Mouse (Mus musculus) limb, embryonic 11.5 days (tissue): ENCODE measurements at regions not wholly inside any gene's neighbourhood (a gene's known extent, or its start where the extent isn't known, plus 50 kb on each side); places are given as distances from the start of the nearest gene placed in this dataset. TPM values are rescaled to one million over a fixed set of nuclear protein-coding genes. Genes with fewer than 3 reads are reported as not detected.

Source experiments
- ATAC-seq: fragments of 200-750 bp; cut with Nextera tagmentation; 2 replicates; pipeline ENCODE4 v1.8.0; 2017; ENCODE audit warnings: low read depth; ENCODE audit not compliant: insufficient number of reproducible peaks, low FRiP score, low TSS enrichment
- DNase-seq: peaks from one replicate; pipeline ENCODE4 v3.0.0-alpha.2; 2015; ENCODE audit warnings: low spot score
- H3K27ac ChIP-seq: fragments of 300-500 bp; sonication (generic); replicated peaks from 2 replicates; pipeline ENCODE4 v1.5.1; 2014; ENCODE audit warnings: low read depth, mild to moderate bottlenecking, low read length
- H3K27me3 ChIP-seq: fragments of 300-500 bp; sonication (generic); 2 replicates; pipeline ENCODE4 v1.6.1; 2014; ENCODE audit warnings: mild to moderate bottlenecking, low read length, mixed read lengths; ENCODE audit not compliant: control insufficient read depth, insufficient read depth
- H3K36me3 ChIP-seq: fragments of 300-500 bp; sonication (generic); 2 replicates; pipeline ENCODE4 v1.6.1; 2014; ENCODE audit warnings: mild to moderate bottlenecking, low read length, moderate library complexity, mixed read lengths; ENCODE audit not compliant: control insufficient read depth, insufficient read depth
- H3K4me1 ChIP-seq: fragments of 300-500 bp; sonication (generic); 2 replicates; pipeline ENCODE4 v1.6.1; 2014; ENCODE audit warnings: low read length, mixed read lengths; ENCODE audit not compliant: control insufficient read depth, insufficient read depth
- H3K4me2 ChIP-seq: fragments of 300-500 bp; sonication (generic); 2 replicates; pipeline ENCODE4 v1.6.1; 2014; ENCODE audit warnings: low read depth, mild to moderate bottlenecking, moderate library complexity; ENCODE audit not compliant: severe bottlenecking
- H3K4me3 ChIP-seq: fragments of 300-500 bp; sonication (generic); 2 replicates; pipeline ENCODE4 v1.5.1; 2014; ENCODE audit warnings: low read depth, low read length
- H3K9ac ChIP-seq: fragments of 300-500 bp; sonication (generic); 2 replicates; pipeline ENCODE4 v1.6.1; 2014; ENCODE audit warnings: mild to moderate bottlenecking, low read length
- H3K9me3 ChIP-seq: fragments of 300-500 bp; sonication (generic); 2 replicates; pipeline ENCODE4 v1.6.1; 2016; ENCODE audit warnings: low read length; ENCODE audit not compliant: control insufficient read depth
- WGBS: fragments of 180-500 bp; shearing (Covaris S2); extraction: QIAGEN DNeasy Blood & Tissue Kit; methylation state at CpG from one replicate; pipeline ENCODE4 v1.1.7; 2014; 5-methylcytosine and 5-hydroxymethylcytosine counted together
- microRNA-seq: library from miRNA; unstranded; fragments of <30 nt; microRNA quantifications from one replicate; pipeline ENCODE4, GENCODE M21; 2016

- no peaks in the 10 kb centered on the region for H3K27me3 ChIP-seq
- ATAC-seq (no peak), DNase-seq (no peak)
- no peak overlapping the region for H3K27ac ChIP-seq
- no peaks in the 10 kb centered on the region for H3K36me3 ChIP-seq
- no peaks in the 10 kb centered on the region for H3K4me1 ChIP-seq
- no peak overlapping the region for H3K4me3 ChIP-seq
- H3K9ac ChIP-seq, result no peak overlapping the region
- no peaks in the 10 kb centered on the region for H3K9me3 ChIP-seq
- no peak overlapping the region for H3K4me2 ChIP-seq
- 89% methylated on average over 1 of the region's 1 CpGs for WGBS
Observed at GRCm38 (mm10) chr14:111403555-111403954, 271.3 kb upstream of the Slitrk5 start.

- 89% methylated on average over 3 of the region's 3 CpGs for WGBS
- H3K36me3 ChIP-seq, result no peaks in the 10 kb centered on the region
- no peaks in the 10 kb centered on the region for H3K4me1 ChIP-seq
- no peak for ATAC-seq
- no peak for DNase-seq
- H3K9ac ChIP-seq, result no peak overlapping the region
- H3K27ac ChIP-seq, result no peak overlapping the region
- no peak overlapping the region for H3K4me2 ChIP-seq
- H3K9me3 ChIP-seq, result no peaks in the 10 kb centered on the region
- no peak overlapping the region for H3K4me3 ChIP-seq
- no peaks in the 10 kb centered on the region for H3K27me3 ChIP-seq
Observed at GRCm38 (mm10) chr14:111413543-111413942, 261.4 kb upstream of the Slitrk5 start.

DNA sequence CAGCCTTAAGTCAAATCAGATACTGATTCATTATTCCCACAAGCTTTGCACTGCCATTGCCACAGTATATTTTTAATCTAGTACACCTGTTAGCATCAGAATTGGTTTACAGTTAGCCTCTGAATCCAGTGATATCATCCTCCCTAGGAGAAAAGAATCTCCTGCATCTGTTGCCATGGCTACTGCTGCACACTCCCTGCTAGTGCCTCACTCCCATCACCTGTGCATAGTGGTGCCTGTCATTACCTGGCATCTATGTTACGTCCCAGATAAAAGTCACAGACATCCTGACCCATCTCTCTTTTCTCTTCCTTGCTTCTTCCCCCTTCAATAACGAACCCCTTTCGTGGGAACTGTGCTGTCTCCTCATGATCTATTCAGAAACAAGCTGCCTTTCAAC is 256.4 kb upstream of the Slitrk5 start:
- no peak for DNase-seq

DNA sequence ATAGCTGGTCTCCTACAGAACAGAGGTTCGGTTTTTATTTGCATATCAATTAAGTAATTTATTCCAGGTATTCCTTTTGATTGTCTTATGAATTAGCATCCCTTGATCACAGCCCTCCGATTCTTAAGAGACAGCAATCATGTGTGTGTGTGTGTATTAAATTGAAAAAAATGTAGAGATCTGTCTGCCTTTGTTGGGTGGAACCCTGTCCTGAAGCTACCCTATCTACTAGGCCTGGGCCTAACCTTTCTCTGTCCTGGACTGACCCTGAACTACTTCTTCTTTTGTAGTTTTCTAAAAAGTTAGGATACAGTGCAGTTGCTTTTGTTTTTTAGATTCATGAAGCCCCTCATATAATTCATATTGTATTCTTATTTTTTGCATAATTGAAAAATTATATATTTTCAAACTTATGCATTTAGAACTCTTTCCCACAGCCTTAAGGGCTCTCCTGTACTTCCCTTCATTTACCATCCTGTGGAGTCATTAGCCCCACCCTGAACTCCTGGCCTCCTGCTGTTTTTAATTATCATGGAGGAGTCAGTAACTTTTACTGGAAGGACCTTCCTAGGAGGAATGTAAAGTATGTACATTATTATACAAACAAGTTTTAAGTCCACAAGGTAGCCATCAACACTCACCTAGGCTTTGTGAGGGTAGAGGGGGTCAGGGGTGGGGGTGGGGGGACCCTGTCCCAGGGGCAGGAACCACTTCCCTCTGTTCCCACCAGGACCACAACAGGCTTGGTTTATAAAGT is 245.6 kb upstream of the Slitrk5 start:
- Histone ChIP-seq H3K27me3 (no peaks in the 10 kb centered on the region), H3K4me2 (no peak overlapping the region), H3K36me3 (no peaks in the 10 kb centered on the region), H3K4me3 (no peak overlapping the region), H3K4me1 (no peaks in the 10 kb centered on the region), H3K9ac (no peak overlapping the region), H3K9me3 (no peaks in the 10 kb centered on the region), H3K27ac (no peak overlapping the region)
- DNase-seq (no peak), ATAC-seq (0 out of 2 replicates have a peak, but pooled peaks have one; percentile 44)
- WGBS, result 86% methylated on average over 2 of the region's 2 CpGs

More for the DNA sequence above, 256.4 kb upstream of the Slitrk5 start:
- WGBS, result 75% methylated on average over 3 of the region's 3 CpGs
- ATAC-seq, result no peak
- no peaks in the 10 kb centered on the region for H3K27me3 ChIP-seq
- H3K9me3 ChIP-seq, result no peaks in the 10 kb centered on the region
- no peak overlapping the region for H3K9ac ChIP-seq
- no peak overlapping the region for H3K27ac ChIP-seq
- H3K36me3 ChIP-seq, result no peaks in the 10 kb centered on the region
- H3K4me2 ChIP-seq, result no peak overlapping the region
- no peak overlapping the region for H3K4me3 ChIP-seq
- H3K4me1 ChIP-seq, result no peaks in the 10 kb centered on the region

Small RNA genes in the stretch of these regions (microRNA-seq; reads per million reads assigned to microRNA genes)
- not detected for gene Gm22802
